Mouse (Mus musculus) lung, embryonic 14.5 days (tissue): ENCODE data around the gene Deup1. TPM values are rescaled to one million over a fixed set of nuclear protein-coding genes. Genes with fewer than 3 reads are reported as not detected.

Experiments used
- ATAC-seq: fragments of 200-750 bp; cut with Nextera tagmentation; 2 replicates; pipeline ENCODE4 v1.8.0; 2017; ENCODE audit warnings: mild to moderate bottlenecking, moderate TSS enrichment, moderate library complexity; ENCODE audit not compliant: insufficient read depth
- DNase-seq: peaks from one replicate; pipeline ENCODE4 v3.0.0-alpha.2; 2015
- H3K27ac ChIP-seq: fragments of 300-500 bp; sonication (generic); 2 replicates; pipeline ENCODE4 v1.5.1; 2014; ENCODE audit warnings: low read depth, mild to moderate bottlenecking, moderate library complexity
- H3K27me3 ChIP-seq: fragments of 300-500 bp; sonication (generic); 2 replicates; pipeline ENCODE4 v1.6.1; 2014; ENCODE audit warnings: low read length, control low read depth; ENCODE audit not compliant: insufficient read depth
- H3K36me3 ChIP-seq: fragments of 300-500 bp; sonication (generic); 2 replicates; pipeline ENCODE4 v1.6.1; 2014; ENCODE audit warnings: control low read depth; ENCODE audit not compliant: insufficient read depth
- H3K4me1 ChIP-seq: fragments of 300-500 bp; sonication (generic); 2 replicates; pipeline ENCODE4 v1.6.1; 2014; ENCODE audit warnings: antibody characterized with exemption, control low read depth; ENCODE audit not compliant: insufficient read depth
- H3K4me2 ChIP-seq: fragments of 300-500 bp; sonication (generic); 2 replicates; pipeline ENCODE4 v1.6.1; 2014; ENCODE audit warnings: mild to moderate bottlenecking
- H3K4me3 ChIP-seq: fragments of 300-500 bp; sonication (generic); 2 replicates; pipeline ENCODE4 v1.5.1; 2014; ENCODE audit warnings: low read depth, low read length
- H3K9ac ChIP-seq: fragments of 300-500 bp; sonication (generic); 2 replicates; pipeline ENCODE4 v1.6.1; 2014
- H3K9me3 ChIP-seq: fragments of 300-500 bp; sonication (generic); 2 replicates; pipeline ENCODE4 v1.6.1; 2016; ENCODE audit warnings: low read depth, low read length, control low read depth
- CTCF ChIP-seq: IDR thresholded peaks from 2 replicates; pipeline ENCODE4 v1.5.1; 2016; ENCODE audit warnings: antibody characterized with exemption, low read depth
- WGBS: fragments of 180-500 bp; shearing (Covaris S2); extraction: QIAGEN DNeasy Blood & Tissue Kit; methylation state at CpG from one replicate; pipeline ENCODE4 v1.1.7; 2014; 5-methylcytosine and 5-hydroxymethylcytosine counted together
- polyA plus RNA-seq: library from polyadenylated mRNA; unstranded; fragments of >200 nt; fragmentation: Nextera tagmentation; extraction: Ambion mirVana; gene quantifications from 2 replicates; pipeline ENCODE4 v1.2.1, GENCODE M21; 2014

Deup1 gene
- polyA plus RNA-seq, 1 experiment from 2014 or later: 1.1 TPM

DNA sequence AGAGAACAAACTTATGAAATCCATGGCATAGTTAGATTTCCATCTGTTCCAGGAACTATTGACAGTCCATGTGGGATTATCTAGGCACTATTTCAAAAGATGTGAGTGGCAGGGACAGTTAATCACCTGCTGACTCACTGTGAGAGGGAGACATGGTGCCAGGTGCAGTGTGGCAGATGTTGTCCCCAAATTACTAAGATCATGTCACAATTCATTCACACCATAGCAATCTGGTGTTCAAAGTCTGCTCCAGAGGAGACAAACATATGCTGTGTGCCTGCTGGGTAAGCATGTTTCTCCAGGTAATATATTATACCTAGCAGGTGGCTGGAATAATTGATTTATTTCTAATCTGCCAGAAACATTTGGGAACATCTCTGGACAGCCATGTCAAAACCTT, 25.3 kb upstream of the Deup1 start:
- ATAC-seq: no peak
- DNase-seq: no peak
- TF ChIP-seq CTCF: no peak

GRCm38 (mm10) chr9:15649977-15650376, 22.2 kb upstream of the Deup1 start:
- TF ChIP-seq CTCF: no peak
- H3K27ac ChIP-seq: no peak overlapping the region
- H3K9ac ChIP-seq: no peak overlapping the region
- H3K4me2 ChIP-seq: no peak overlapping the region
- H3K36me3 ChIP-seq: no peaks in the 10 kb centered on the region
- no peaks in the 10 kb centered on the region for H3K4me1 ChIP-seq
- no peak overlapping the region for H3K4me3 ChIP-seq
- no peaks in the 10 kb centered on the region for H3K9me3 ChIP-seq
- 96% methylated on average over 2 of the region's 2 CpGs for WGBS
- DNase-seq: no peak
- no peaks in the 10 kb centered on the region for H3K27me3 ChIP-seq
- ATAC-seq: no peak

More for the DNA sequence above, 25.3 kb upstream of the Deup1 start:
- Histone ChIP-seq H3K36me3 (no peaks in the 10 kb centered on the region), H3K4me3 (no peak overlapping the region), H3K27ac (no peak overlapping the region), H3K4me2 (no peak overlapping the region), H3K27me3 (no peaks in the 10 kb centered on the region), H3K4me1 (no peaks in the 10 kb centered on the region), H3K9me3 (no peaks in the 10 kb centered on the region), H3K9ac (no peak overlapping the region)

- Histone ChIP-seq H3K9ac (no peak overlapping the region), H3K27ac (no peak overlapping the region), H3K4me3 (peak overlapping the region; percentile 25), H3K27me3 (no peaks in the 10 kb centered on the region), H3K36me3 (no peaks in the 10 kb centered on the region), H3K4me1 (peaks cover 6% of the 10 kb centered on the region; the same call in 1 of the 2 replicates), H3K4me2 (peak overlapping the region; percentile 62), H3K9me3 (no peaks in the 10 kb centered on the region)
- 7% methylated on average over 5 of the region's 5 CpGs for WGBS
- no peak for TF ChIP-seq CTCF
- peak; percentile 16; the same call in 1 of the 2 replicates for ATAC-seq
- no peak for DNase-seq
These were observed 349 bp downstream of the Deup1 start for GRCm38 (mm10) chr9:15627384-15627783.

- H3K4me2 ChIP-seq: no peak overlapping the region
- no peak overlapping the region for H3K4me3 ChIP-seq
- no peak for TF ChIP-seq CTCF
- H3K4me1 ChIP-seq: peaks cover 6% of the 10 kb centered on the region; the same call in 1 of the 2 replicates
- H3K36me3 ChIP-seq: no peaks in the 10 kb centered on the region
- DNase-seq: no peak
- no peaks in the 10 kb centered on the region for H3K27me3 ChIP-seq
- no peak for ATAC-seq
- no peak overlapping the region for H3K27ac ChIP-seq
- H3K9ac ChIP-seq: no peak overlapping the region
- no peaks in the 10 kb centered on the region for H3K9me3 ChIP-seq
- WGBS: 70% methylated on average over 3 of the region's 3 CpGs
These were observed 3.0 kb downstream of the Deup1 start for GRCm38 (mm10) chr9:15624739-15625138.

- Histone ChIP-seq H3K4me3 (no peak overlapping the region), H3K4me2 (no peak overlapping the region), H3K27ac (no peak overlapping the region), H3K9me3 (no peaks in the 10 kb centered on the region), H3K36me3 (no peaks in the 10 kb centered on the region), H3K9ac (no peak overlapping the region), H3K27me3 (no peaks in the 10 kb centered on the region), H3K4me1 (no peaks in the 10 kb centered on the region)
- ATAC-seq (no peak), DNase-seq (no peak)
- WGBS: 68% methylated on average over 1 of the region's 1 CpGs
- TF ChIP-seq CTCF: no peak
These were observed 8.0 kb downstream of the Deup1 start for GRCm38 (mm10) chr9:15619767-15620166.

DNA sequence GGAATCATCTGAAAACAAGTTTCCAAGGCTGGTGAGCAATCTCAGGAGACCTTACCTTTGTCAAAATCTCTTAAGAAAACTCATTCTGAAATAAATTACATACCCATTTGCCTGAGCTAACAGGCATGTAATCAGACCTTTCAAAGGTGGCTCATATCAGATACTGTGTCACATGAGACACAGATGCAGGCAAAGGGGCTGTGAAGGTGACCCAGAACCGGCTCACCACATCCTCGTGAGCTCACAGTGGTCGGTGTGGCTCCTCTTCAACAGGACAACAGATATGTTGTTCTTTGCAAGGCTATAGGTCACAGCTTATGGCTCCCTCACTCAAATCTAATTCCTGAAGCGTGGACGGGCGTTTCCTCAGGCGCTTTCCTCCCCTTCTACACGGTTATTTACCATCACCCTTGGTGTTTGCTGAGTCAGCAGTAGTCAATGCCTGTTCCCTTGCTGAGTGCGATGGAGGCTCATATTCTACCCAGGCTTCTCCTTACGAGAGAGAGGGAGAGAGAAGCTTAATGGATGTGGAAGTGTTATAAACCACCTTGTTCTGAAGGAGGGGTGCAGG, 8.6 kb downstream of the Deup1 start:
- no peak for ATAC-seq
- no peak overlapping the region for H3K27ac ChIP-seq
- H3K4me3 ChIP-seq: no peak overlapping the region
- no peak for TF ChIP-seq CTCF
- no peaks in the 10 kb centered on the region for H3K27me3 ChIP-seq
- H3K4me2 ChIP-seq: no peak overlapping the region
- no peak for DNase-seq
- no peak overlapping the region for H3K9ac ChIP-seq
- WGBS: 46% methylated on average over 10 of the region's 10 CpGs
- no peaks in the 10 kb centered on the region for H3K4me1 ChIP-seq
- no peaks in the 10 kb centered on the region for H3K9me3 ChIP-seq
- no peaks in the 10 kb centered on the region for H3K36me3 ChIP-seq

- Histone ChIP-seq H3K27ac (no peak overlapping the region), H3K9me3 (no peaks in the 10 kb centered on the region), H3K27me3 (no peaks in the 10 kb centered on the region), H3K4me2 (no peak overlapping the region), H3K4me1 (no peaks in the 10 kb centered on the region), H3K36me3 (no peaks in the 10 kb centered on the region), H3K9ac (no peak overlapping the region), H3K4me3 (no peak overlapping the region)
- 65% methylated on average over 7 of the region's 7 CpGs for WGBS
- no peak for TF ChIP-seq CTCF
- DNase-seq (no peak), ATAC-seq (no peak)
These were observed 10.7 kb downstream of the Deup1 start for GRCm38 (mm10) chr9:15617061-15617460.

DNA sequence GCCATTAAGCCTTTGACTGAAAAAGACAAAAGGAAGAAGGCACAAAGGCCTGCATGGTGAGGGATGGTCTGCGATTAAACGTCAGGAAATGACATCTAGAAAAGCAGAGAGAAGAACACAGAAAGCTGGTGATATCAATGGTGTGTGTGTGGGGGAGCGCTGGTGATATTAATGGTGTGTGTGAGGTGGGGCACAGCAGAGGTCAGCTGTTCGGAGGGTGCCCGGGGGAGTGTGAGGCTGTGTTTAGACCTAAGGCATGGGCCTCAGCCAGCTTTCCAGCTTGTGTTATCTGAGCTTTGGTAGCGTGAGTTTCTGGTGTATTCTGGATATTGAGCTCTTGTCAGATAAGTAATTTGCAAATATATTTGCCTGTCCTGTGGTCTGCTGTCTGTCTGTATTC, 11.3 kb downstream of the Deup1 start:
- no peak overlapping the region for H3K9ac ChIP-seq
- TF ChIP-seq CTCF: no peak
- H3K4me2 ChIP-seq: no peak overlapping the region
- H3K27ac ChIP-seq: no peak overlapping the region
- 44% methylated on average over 6 of the region's 6 CpGs for WGBS
- no peaks in the 10 kb centered on the region for H3K4me1 ChIP-seq
- no peak for DNase-seq
- no peaks in the 10 kb centered on the region for H3K36me3 ChIP-seq
- ATAC-seq: no peak
- no peak overlapping the region for H3K4me3 ChIP-seq
- no peaks in the 10 kb centered on the region for H3K27me3 ChIP-seq
- no peaks in the 10 kb centered on the region for H3K9me3 ChIP-seq
